Mouse (Mus musculus) bone marrow macrophage, adult 2 months (primary cell): ENCODE results near the gene Rap1gap2.

ENCODE experiments used
- CTCF ChIP-seq: IDR thresholded peaks from 2 replicates; pipeline ENCODE4 v1.5.1; 2012; ENCODE audit warnings: low read depth, mild to moderate bottlenecking, low read length, moderate library complexity
- POLR2A ChIP-seq: IDR thresholded peaks from 2 replicates; pipeline ENCODE4 v1.6.1; 2012; ENCODE audit warnings: mild to moderate bottlenecking, low read depth, low read length, borderline replicate concordance

DNA sequence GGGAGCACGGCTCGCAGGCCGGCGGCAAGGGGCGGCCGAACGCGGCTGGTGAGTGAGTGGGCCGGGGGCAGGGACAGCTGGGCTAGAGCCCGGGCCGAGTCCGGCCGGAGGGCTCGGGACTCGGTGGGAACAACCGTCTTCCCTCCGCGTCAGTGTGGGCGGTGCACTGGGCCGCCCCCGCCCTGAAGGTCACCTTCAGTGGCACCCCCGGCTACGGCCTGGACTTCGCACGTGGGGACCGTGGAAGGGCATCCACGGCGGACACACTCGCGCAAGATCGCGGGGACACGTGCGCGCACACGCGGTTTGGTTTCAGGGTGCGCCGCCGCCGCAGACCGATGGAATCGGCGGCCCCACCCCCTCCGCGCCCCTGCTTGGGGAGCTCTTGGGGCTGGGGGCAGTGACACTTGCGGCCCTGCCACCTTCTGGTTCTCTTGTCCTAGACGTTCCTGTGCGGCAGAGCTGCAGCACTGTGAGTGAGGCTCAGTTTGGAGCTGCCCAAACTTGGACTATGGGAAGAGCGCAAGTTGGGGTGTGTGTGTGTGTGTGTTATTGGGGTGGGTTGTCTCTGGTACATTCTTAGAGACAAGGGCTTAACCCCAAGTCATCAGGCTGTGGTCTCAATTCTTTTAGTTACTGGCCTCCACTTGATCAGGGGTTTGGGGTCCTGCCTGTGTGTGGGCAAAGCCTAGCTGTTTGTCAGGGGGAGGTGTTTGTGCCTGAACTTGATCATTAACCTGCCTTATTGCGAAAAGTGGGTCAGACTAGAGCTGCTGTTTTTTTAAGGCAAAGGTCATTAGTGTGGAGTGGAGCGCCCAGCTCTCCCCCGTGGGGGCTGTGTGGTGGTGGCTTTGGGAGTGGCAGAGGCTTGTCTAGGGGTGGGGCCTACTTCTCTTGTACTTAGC, 39.2 kb upstream of the Rap1gap2 start:
- no peak for TF ChIP-seq POLR2A
- no peak for TF ChIP-seq CTCF
